Mouse (Mus musculus): ENCODE results near the gene Tspan12.

GRCm38 (mm10) chr6:21889101-21889500, 36.8 kb upstream of the Tspan12 start:
- TF ChIP-seq HCFC1 (IDR thresholded peaks at IDR 0.05; ENCODE audit: low read depth, low read length), result no peak
- no peak for TF ChIP-seq MAX (IDR thresholded peaks at IDR 0.05; ENCODE audit: low read length)
